Mouse (Mus musculus) MEL (cell line): ENCODE measurements at regions not wholly inside any gene's neighbourhood (a gene's known extent, or its start where the extent isn't known, plus 50 kb on each side); places are given as distances from the start of the nearest gene placed in this dataset.
A peak's percentile ranks its signal among the peaks of the same experiment; 100 is the strongest.

Experiments used
- DNase-seq: peaks from one replicate; pipeline ENCODE4 v3.0.0; 2011; ENCODE audit warnings: low read depth, low spot score
- H3K27ac ChIP-seq: 2 replicates; pipeline ENCODE4 v1.5.1; 2012; ENCODE audit warnings: low read depth, mild to moderate bottlenecking, control low read depth, low read length, moderate library complexity; ENCODE audit not compliant: control insufficient read depth
- H3K27me3 ChIP-seq, 2 experiments: fragments of 150-350 bp in 1 of 2; sonication (generic) in 1 of 2; 2 replicates each; pipeline ENCODE4 v1.6.1; 2012; ENCODE audit warnings: low read length in 2 of 2, mild to moderate bottlenecking in 2 of 2, improper control_type of control experiment in 1 of 2, moderate library complexity in 1 of 2; ENCODE audit not compliant: insufficient read depth in 2 of 2, control insufficient read depth in 1 of 2
- H3K36me3 ChIP-seq, 2 experiments: 2 replicates each; pipeline ENCODE4 v1.6.1; 2012 to 2014; ENCODE audit warnings: low read length in 2 of 2, improper control_type of control experiment in 1 of 2, inconsistent platforms in 1 of 2, mild to moderate bottlenecking in 1 of 2; ENCODE audit not compliant: insufficient read depth in 2 of 2, control insufficient read depth in 1 of 2
- H3K4me1 ChIP-seq, 2 experiments: fragments of 150-350 bp in 1 of 2; sonication (generic) in 1 of 2; 2 replicates each; pipeline ENCODE4 v1.6.1; 2012; ENCODE audit warnings: low read length in 2 of 2, improper control_type of control experiment in 1 of 2, mild to moderate bottlenecking in 1 of 2; ENCODE audit not compliant: insufficient read depth in 2 of 2, control insufficient read depth in 1 of 2
- H3K4me3 ChIP-seq, 2 experiments: fragments of 150-350 bp in 1 of 2; sonication (generic) in 1 of 2; 2 replicates each; pipeline ENCODE4 v1.5.1; 2012; ENCODE audit warnings: low read depth in 2 of 2, low read length in 2 of 2, mild to moderate bottlenecking in 2 of 2, moderate library complexity in 2 of 2, control low read depth in 1 of 2, improper control_type of control experiment in 1 of 2; ENCODE audit not compliant: control insufficient read depth in 1 of 2, insufficient read depth in 1 of 2
- H3K79me2 ChIP-seq: 2 replicates; pipeline ENCODE4 v1.6.1; 2012; ENCODE audit warnings: mild to moderate bottlenecking, low read length, moderate library complexity; ENCODE audit not compliant: control insufficient read depth, poor library complexity, insufficient read depth
- H3K9ac ChIP-seq: 2 replicates; pipeline ENCODE4 v1.6.1; 2012; ENCODE audit warnings: low read depth, mild to moderate bottlenecking, control low read depth, low read length, moderate library complexity; ENCODE audit not compliant: control insufficient read depth, poor library complexity, severe bottlenecking
- H3K9me3 ChIP-seq: fragments of 150-350 bp; sonication (generic); replicated peaks from 2 replicates; pipeline ENCODE4 v1.6.1; 2012; ENCODE audit warnings: mild to moderate bottlenecking, low read length, improper control_type of control experiment, moderate library complexity; ENCODE audit not compliant: insufficient read depth
- BHLHE40 ChIP-seq: IDR thresholded peaks from 2 replicates; pipeline ENCODE4 v1.6.1; 2012; ENCODE audit warnings: low read depth, mild to moderate bottlenecking, inconsistent platforms, low read length, improper control_type of control experiment, borderline replicate concordance
- CTCF ChIP-seq, 3 experiments: IDR thresholded peaks in 2 of 3; conservative IDR thresholded peaks in 1 of 3; 2 replicates each; pipeline ENCODE4 v1.5.1; 2011 to 2012; ENCODE audit warnings: low read length in 3 of 3, low read depth in 2 of 3, mild to moderate bottlenecking in 2 of 3, improper control_type of control experiment in 1 of 3, inconsistent platforms in 1 of 3, mixed read lengths in 1 of 3, moderate library complexity in 1 of 3; ENCODE audit not compliant: control insufficient read depth in 1 of 3, insufficient read depth in 1 of 3, poor library complexity in 1 of 3, severe bottlenecking in 1 of 3
- EP300 ChIP-seq, 2 experiments: IDR thresholded peaks; 2 replicates each; pipeline ENCODE4 v1.6.1; 2011; ENCODE audit warnings: improper control_type of control experiment in 2 of 2, low read length in 2 of 2, low read depth in 1 of 2, mild to moderate bottlenecking in 1 of 2
- GABPA ChIP-seq: IDR thresholded peaks from 2 replicates; pipeline ENCODE4 v1.6.1; 2012; ENCODE audit warnings: low read depth, mild to moderate bottlenecking, inconsistent platforms, low read length, improper control_type of control experiment, moderate library complexity
- GATA1 ChIP-seq: IDR thresholded peaks from 2 replicates; pipeline ENCODE4 v1.6.1; 2011; ENCODE audit warnings: low read depth, low read length, improper control_type of control experiment
- JUND ChIP-seq: IDR thresholded peaks from 2 replicates; pipeline ENCODE4 v1.6.1; 2011; ENCODE audit warnings: low read depth, mild to moderate bottlenecking, improper control_type of control experiment, low read length
- KAT2A ChIP-seq: conservative IDR thresholded peaks from 2 replicates; pipeline ENCODE4 v1.6.1; 2012; ENCODE audit warnings: low read depth, low read length, improper control_type of control experiment, inconsistent platforms
- MAFK ChIP-seq: IDR thresholded peaks from 2 replicates; pipeline ENCODE4 v1.6.1; 2011; ENCODE audit warnings: low read depth, mild to moderate bottlenecking, low read length, improper control_type of control experiment, borderline replicate concordance
- MAZ ChIP-seq: IDR thresholded peaks from 2 replicates; pipeline ENCODE4 v1.6.1; 2012; ENCODE audit warnings: low read depth, mild to moderate bottlenecking, inconsistent platforms, low read length, improper control_type of control experiment
- MYC ChIP-seq: IDR thresholded peaks from 2 replicates; pipeline ENCODE4 v1.6.1; 2011; ENCODE audit warnings: low read depth, mild to moderate bottlenecking, low read length, improper control_type of control experiment, moderate library complexity
- NELFE ChIP-seq: IDR thresholded peaks from 2 replicates; pipeline ENCODE4 v1.6.1; 2011; ENCODE audit warnings: low read depth, low read length, improper control_type of control experiment
- POLR2AphosphoS2 ChIP-seq: IDR thresholded peaks from 2 replicates; pipeline ENCODE4 v1.6.1; 2011; ENCODE audit warnings: low read length, improper control_type of control experiment
- RCOR1 ChIP-seq: IDR thresholded peaks from 2 replicates; pipeline ENCODE4 v1.6.1; 2012; ENCODE audit warnings: low read depth, mild to moderate bottlenecking, inconsistent platforms, low read length, improper control_type of control experiment
- SIN3A ChIP-seq: IDR thresholded peaks from 2 replicates; pipeline ENCODE4 v1.6.1; 2012; ENCODE audit warnings: low read length, improper control_type of control experiment, inconsistent platforms
- SMC3 ChIP-seq: IDR thresholded peaks from 2 replicates; pipeline ENCODE4 v1.6.1; 2011; ENCODE audit warnings: low read depth, low read length, improper control_type of control experiment
- TAL1 ChIP-seq: IDR thresholded peaks from 2 replicates; pipeline ENCODE4 v1.6.1; 2012; ENCODE audit warnings: mild to moderate bottlenecking, inconsistent platforms, low read length, moderate library complexity, mixed read lengths
- TCF12 ChIP-seq: IDR thresholded peaks from 2 replicates; pipeline ENCODE4 v1.6.1; 2014; ENCODE audit warnings: low read depth, mild to moderate bottlenecking, inconsistent platforms, low read length, improper control_type of control experiment, moderate library complexity
- USF2 ChIP-seq, 2 experiments: IDR thresholded peaks; 2 replicates each; pipeline ENCODE4 v1.6.1; 2011 to 2012; ENCODE audit warnings: improper control_type of control experiment in 2 of 2, low read length in 2 of 2, borderline replicate concordance in 1 of 2, inconsistent platforms in 1 of 2, low read depth in 1 of 2, mild to moderate bottlenecking in 1 of 2; ENCODE audit not compliant: insufficient read depth in 1 of 2
- ZMIZ1 ChIP-seq: IDR thresholded peaks from 2 replicates; pipeline ENCODE4 v1.6.1; 2012; ENCODE audit warnings: low read depth, mild to moderate bottlenecking, inconsistent platforms, low read length, improper control_type of control experiment, moderate library complexity

GRCm38 (mm10) chr6:51256631-51257030, 175.8 kb upstream of the Nfe2l3 start:
- 0 out of 4 replicates have a peak, but pooled peaks cover 0 to 3% of the 10 kb centered on the region in 2 experiments for H3K36me3 ChIP-seq
- H3K27me3 ChIP-seq = no peaks in the 10 kb centered on the region
- no peaks in the 10 kb centered on the region for H3K9me3 ChIP-seq
- TF ChIP-seq EP300 (IDR thresholded peaks at IDR 0.05; ENCODE audit: low read depth in 1 of 2, low read length in 2 of 2) (no peak), ZMIZ1 (no peak), GATA1 (no peak), MYC (no peak), KAT2A (no peak), CTCF (IDR thresholded peaks at IDR 0.05 in 2 of 3, conservative IDR thresholded peaks at IDR 0.05 in 1 of 3; ENCODE audit: control insufficient read depth in 1 of 3, insufficient read depth in 1 of 3, low read depth in 2 of 3, low read length in 3 of 3, poor library complexity in 1 of 3, severe bottlenecking in 1 of 3) (no peak), POLR2AphosphoS2 (no peak), SIN3A (no peak), MAZ (no peak), JUND (no peak), BHLHE40 (no peak), MAFK (no peak), USF2 (IDR thresholded peaks at IDR 0.05; ENCODE audit: borderline replicate concordance in 1 of 2, insufficient read depth in 1 of 2, low read depth in 1 of 2, low read length in 2 of 2) (no peak), NELFE (no peak)
- H3K4me3 ChIP-seq = no peak overlapping the region
- no peak overlapping the region for H3K27ac ChIP-seq
- no peak for DNase-seq
- no peaks in the 10 kb centered on the region for H3K79me2 ChIP-seq
- no peaks in the 10 kb centered on the region for H3K4me1 ChIP-seq
- H3K9ac ChIP-seq = no peak overlapping the region

GRCm38 (mm10) chr6:51257524-51257923, 174.9 kb upstream of the Nfe2l3 start:
- TF ChIP-seq GABPA = no peak
- TF ChIP-seq CTCF (IDR thresholded peaks at IDR 0.05 in 2 of 3, conservative IDR thresholded peaks at IDR 0.05 in 1 of 3; ENCODE audit: control insufficient read depth in 1 of 3, insufficient read depth in 1 of 3, low read depth in 2 of 3, low read length in 3 of 3, poor library complexity in 1 of 3, severe bottlenecking in 1 of 3) = no peak
- Histone ChIP-seq H3K4me1 (no peaks in the 10 kb centered on the region), H3K36me3 (0 out of 4 replicates have a peak, but pooled peaks cover 0 to 3% of the 10 kb centered on the region in 2 experiments)

GRCm38 (mm10) chr6:51258304-51258703, 174.2 kb upstream of the Nfe2l3 start:
- H3K9me3 ChIP-seq = no peaks in the 10 kb centered on the region
- no peaks in the 10 kb centered on the region for H3K4me1 ChIP-seq
- no peaks in the 10 kb centered on the region for H3K79me2 ChIP-seq
- no peak overlapping the region for H3K9ac ChIP-seq
- H3K27ac ChIP-seq = no peak overlapping the region
- 0 out of 4 replicates have a peak, but pooled peaks cover 0 to 3% of the 10 kb centered on the region in 2 experiments for H3K36me3 ChIP-seq
- H3K27me3 ChIP-seq = no peaks in the 10 kb centered on the region
- TF ChIP-seq RCOR1 (peak; percentile 74), TCF12 (peak; percentile 66), KAT2A (no peak), EP300 (IDR thresholded peaks at IDR 0.05; ENCODE audit: low read depth in 1 of 2, low read length in 2 of 2) (peak; percentile 59 to 76), GATA1 (peak; percentile 40; the same call in 1 of the 2 replicates), MAZ (no peak), SMC3 (no peak), TAL1 (peak; percentile 17)
- peak; percentile 47 for DNase-seq
- H3K4me3 ChIP-seq = no peak overlapping the region

More at GRCm38 (mm10) chr6:51257524-51257923, 174.9 kb upstream of the Nfe2l3 start:
- H3K27me3 ChIP-seq = no peaks in the 10 kb centered on the region
- no peak overlapping the region for H3K27ac ChIP-seq
- no peaks in the 10 kb centered on the region for H3K9me3 ChIP-seq
- no peak overlapping the region for H3K4me3 ChIP-seq
- H3K9ac ChIP-seq = no peak overlapping the region
- no peaks in the 10 kb centered on the region for H3K79me2 ChIP-seq
- no peak for DNase-seq
